Mouse (Mus musculus) bone marrow macrophage, adult 2 months (primary cell): Measurements from ENCODE around the gene Aarsd1.

Experiments
- CTCF ChIP-seq: IDR thresholded peaks from 2 replicates; pipeline ENCODE4 v1.5.1; 2012; ENCODE audit warnings: low read depth, mild to moderate bottlenecking, low read length, moderate library complexity
- POLR2A ChIP-seq: IDR thresholded peaks from 2 replicates; pipeline ENCODE4 v1.6.1; 2012; ENCODE audit warnings: mild to moderate bottlenecking, low read depth, low read length, borderline replicate concordance

- TF ChIP-seq CTCF (no peak), POLR2A (no peak)
These were observed at the start of gene Aarsd1 for GRCm38 (mm10) chr11:101417101-101417855.
